Mouse (Mus musculus) spleen, adult 18-20 months (tissue): Measurements from ENCODE around the gene Znfx1.

Experiments used
- DNase-seq, 2 experiments: peaks; one replicate each; pipeline ENCODE4 v3.0.0; 2022; ENCODE audit warnings: mixed read lengths in 2 of 2

Gene Znfx1

DNA sequence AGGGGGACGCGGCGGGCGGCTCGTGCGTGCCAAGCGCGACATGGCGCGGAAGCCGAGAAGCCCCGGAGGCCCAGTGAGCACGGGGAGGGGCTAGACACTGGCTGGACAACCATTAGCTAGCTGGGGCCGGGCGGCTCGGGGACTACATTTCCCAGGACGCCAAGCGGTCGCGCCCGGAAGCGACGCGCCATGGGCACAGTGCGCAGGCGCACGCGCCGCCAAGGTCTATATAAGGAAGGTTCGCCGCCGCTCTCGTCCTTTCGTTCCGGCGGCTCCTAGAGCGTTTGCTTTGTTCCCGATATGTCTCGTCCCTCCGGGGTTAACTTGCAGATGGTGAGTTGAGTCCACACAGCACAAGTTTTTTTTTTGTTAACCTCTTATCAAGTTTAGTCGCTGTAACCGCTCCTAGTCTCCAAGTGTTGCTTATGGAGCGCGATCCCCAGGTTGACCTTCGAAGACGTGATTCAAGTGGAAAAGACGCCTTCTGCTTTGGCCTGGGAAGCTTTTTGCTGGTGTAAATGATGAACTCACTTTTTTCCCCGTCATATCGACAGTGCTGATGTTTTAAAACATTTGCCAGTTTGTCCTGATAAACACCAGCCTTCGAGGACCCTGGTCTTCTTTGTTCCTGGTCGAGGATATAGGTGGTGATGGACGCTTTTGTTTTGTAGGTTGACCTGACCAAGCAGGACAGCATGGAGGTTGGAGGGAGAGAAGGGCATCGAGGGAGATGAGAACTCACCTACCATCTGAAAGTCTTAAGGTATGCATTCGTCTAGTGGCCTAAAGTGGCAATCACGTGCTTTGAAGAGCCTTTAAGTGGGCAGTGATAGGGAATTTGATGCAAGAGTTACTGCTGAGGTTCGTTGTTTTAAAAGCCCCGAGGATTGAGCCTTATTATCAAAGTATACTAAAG lies at the start of gene Znfx1:
Gene Znfx1 (minus strand): TSS at position 51 of the 916 bp plus-strand sequence.
- peak; percentile 93 to 97 for DNase-seq

DNA sequence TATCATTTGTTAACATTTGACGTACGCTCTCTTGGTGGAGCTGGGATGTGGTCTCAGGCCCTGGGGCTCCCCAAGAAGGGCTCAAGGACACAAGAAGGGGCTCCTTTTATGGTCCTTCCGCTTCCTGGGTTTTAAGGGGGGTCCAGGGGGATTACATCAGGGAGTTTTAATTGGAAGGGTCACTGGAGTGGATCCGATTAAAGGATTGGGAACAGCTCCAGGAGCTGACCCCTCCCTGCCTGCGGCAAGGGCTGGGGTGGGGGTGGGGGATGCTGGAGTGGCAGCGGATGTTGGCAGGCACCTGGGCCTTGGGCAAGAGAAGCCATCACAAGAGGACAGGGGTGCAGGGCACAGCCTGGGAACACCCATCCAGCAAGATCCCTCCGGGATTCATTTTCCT lies 49.4 kb upstream of the Znfx1 start:
- no peak for DNase-seq

DNA sequence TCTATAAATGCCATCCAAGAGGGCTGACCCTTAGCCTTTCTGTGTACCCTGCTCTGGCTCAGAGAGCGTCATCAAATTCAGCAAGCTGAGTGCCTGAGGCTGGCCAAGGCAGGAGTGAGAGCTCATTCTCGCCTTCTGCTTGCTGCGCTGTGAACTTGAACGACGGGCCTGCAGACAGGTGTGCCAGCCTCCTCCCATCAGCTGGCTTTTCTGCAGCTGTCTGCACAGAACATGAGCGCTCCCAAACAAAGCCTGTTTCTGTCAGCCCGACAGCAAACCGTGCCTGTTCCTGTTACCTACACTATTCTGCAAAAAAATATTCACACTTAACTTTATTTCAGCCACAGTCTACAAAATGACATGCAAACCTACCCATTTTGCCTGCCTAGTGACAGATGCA lies 46.7 kb upstream of the Znfx1 start:
- no peak for DNase-seq

DNA sequence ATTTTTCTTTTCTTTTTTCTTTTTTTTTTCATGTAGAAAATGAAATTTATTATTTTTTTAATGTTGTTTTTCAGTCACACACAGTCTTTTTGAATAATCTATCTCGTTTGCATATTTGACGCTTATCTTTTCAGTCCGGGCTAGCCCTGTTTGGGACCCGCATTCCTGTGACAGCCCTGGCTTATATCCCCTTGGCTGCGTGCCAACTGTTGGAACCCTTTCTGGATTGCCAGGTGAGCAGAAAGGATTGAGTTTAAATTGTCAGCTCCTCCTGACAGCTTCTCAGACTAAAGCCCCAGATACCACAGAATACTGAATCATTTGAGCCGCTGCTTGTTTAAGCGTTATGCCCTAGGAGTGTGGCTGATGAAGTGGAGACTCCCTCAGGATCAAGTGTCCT lies 40.7 kb upstream of the Znfx1 start:
- DNase-seq = no peak

DNA sequence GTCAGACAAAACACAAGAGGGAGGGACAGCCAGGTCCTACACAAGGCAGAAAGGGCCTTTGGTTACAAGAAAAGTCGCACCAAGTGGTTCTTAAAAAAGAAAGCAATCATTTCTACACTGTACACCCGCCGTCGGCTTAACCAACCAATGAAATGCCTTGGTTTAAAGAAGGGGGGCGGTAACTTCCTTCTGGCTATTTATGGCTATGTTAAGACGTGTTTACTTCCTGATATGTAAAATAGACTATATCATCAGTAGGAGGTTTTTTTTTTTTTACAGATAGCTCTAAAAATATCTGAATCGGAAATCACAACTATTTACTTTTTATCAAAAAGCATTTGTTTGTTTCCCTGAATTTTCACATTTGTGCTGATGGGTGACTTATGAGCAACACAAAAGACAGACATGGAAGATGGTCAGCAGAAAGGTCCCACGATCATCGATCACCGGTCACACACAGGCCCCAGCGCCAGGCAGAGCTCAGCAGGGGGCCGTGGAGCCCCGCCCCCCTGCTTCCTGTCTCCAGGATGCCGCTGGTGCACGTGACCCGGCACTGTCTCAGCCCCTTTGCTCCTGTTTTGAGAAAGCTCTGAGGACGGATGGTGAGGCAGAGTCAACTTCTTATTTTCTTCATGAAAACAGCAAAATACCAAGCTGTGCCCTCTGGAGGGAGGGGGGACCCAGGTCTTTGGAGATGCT lies 39.1 kb upstream of the Znfx1 start:
- DNase-seq = peak; percentile 73 to 80

DNA sequence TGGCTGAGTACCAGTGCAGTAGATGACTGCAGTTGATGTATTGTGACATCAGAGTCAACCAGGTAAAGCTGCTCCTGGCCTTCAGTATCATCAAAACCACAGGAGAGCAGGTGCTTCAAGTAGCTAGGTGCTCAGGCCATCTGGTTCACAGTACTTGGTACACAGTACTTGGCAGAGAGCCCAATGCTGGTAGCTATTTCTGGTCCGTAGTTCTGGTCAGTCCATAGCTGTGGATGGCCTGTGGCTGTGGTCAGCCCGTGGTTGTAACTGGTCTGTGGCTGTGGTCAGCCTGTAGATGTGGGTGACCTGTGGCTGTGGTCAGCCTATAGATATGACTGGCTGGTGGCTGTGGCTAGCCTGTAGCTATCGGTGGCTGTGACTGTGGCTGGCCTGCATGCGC lies 31.9 kb upstream of the Znfx1 start:
- DNase-seq = no peak

DNA sequence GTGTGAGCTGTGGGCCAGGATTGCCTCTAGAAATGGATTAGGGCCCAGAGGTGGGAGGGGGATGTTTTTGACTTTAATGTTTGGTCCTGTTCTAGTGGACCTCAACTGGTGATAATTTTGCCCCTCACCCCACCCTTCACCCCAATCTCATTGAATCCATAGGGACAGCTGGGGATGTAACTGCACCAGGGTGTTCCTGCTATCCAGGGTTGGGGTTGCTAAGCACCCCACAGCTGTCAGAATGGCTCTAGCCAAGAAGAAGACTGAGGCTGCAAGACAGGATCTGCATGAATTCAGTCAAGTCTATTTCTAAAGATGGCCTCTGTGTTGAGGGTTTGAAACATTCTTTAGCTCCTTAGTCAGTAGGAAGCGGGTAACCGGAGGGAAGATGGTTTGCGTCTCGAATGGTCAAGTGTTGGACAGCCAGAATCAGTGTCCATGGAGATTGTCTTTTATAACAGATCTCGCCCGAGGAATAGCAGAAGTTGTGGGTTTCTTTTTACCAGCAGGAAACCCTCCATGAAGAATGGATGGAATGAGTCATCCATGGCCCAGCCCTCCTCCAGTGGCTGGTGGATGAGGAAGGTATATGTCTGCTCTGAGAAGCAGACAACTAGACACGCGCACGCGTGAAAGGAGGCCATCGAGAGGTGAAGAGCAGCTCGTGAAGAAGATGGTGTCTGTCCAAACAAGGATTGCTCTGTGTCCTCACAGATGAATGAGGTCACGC lies 30.5 kb upstream of the Znfx1 start:
- DNase-seq = no peak

DNA sequence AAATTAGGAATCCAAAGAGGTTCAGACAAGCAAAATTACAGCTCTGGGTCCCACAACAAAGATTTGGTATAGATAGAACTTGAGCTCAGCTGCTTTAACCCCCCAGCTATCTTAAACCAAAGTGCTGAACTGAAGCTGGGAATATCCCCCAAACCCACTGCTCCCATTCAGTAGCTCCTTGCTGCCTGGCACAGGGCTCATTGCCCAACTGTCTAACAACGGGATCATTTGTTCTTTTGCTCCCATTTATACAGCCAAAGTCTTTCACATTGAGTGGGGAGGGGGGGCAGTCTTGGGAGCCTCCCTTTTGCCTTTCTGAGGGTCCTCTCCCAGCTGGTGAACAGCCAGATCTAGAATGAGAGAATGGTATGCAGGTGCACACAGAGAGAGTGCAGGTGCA lies 27.5 kb upstream of the Znfx1 start:
- DNase-seq = no peak

DNA sequence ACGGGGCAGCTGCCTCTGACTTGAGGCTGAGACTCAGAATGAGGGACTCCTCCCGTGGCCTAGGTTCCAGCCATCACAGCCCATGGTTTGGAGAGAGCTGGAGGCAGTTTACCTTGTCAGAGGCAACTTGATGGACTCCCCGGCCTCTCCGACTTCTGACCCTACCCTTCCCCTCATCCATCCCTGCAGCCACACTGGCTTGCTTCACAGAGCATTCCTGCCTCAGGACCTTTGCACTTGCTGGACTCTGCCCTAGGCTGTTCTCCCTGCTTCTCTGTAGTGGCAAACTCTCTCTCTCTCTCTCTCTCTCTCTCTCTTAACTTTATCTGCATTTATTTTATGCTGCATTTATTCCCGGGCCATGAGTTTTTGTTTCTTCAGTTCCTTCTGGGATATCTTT lies 24.0 kb upstream of the Znfx1 start:
- DNase-seq = no peak

DNA sequence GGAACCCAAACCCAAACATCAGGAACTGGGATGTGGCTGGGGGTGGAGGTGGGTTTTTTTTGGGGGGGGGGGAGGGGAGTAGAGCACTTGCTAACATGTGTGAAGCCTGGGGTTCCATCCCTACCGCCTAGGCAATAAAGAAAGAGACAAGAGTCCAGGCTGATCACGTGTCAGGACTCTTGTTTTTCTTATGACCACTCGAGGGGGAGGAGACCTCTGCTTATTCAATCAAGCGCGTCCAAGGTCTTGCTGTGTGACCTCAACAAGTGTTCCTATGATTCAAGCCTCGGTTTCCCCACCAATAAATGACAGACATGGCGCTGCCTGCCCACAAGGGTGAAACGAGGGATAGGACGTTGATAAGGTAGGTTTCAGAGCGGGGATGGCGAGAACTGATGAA lies 23.3 kb upstream of the Znfx1 start:
- DNase-seq = no peak

DNA sequence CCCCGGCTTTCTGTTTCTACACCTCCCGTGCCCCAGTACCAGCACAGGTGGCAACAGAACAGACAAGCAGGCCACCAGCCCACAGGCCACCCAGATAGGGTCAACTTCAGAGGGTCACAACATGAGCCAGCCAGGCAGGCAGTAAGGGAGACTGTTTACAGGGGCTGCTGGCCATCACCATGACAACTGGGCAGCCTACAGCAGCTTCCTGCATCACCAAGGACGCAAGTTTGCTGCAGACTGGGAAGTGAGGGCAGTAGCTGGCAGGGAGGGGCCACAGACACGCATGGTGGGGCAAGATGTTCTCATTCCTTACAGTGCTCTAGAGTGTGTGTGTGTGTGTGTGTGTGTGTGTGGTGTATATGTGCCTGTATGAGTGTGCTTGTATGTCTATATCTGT lies 18.8 kb upstream of the Znfx1 start:
- peak; percentile 48 to 53 for DNase-seq

DNA sequence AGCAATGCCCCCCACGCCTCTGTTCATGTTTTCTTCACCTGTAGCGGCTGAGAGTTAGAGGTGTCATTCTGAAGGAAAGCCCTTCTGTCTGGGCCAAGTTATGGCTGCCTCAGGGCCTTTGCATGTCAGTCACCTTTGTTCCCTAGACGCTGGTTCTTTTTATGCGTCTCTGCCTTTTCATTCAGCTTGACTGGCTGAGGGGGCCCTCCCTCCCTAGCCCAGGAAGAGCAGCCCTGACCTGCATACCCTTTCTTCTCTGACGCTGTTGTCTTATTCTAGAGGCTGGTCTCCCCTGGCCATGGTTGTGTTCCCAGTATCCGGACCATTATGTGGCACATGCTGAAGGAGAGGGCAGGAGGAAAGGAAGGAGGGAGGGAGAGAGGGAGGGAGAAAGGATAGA lies 18.3 kb upstream of the Znfx1 start:
- no peak for DNase-seq

DNA sequence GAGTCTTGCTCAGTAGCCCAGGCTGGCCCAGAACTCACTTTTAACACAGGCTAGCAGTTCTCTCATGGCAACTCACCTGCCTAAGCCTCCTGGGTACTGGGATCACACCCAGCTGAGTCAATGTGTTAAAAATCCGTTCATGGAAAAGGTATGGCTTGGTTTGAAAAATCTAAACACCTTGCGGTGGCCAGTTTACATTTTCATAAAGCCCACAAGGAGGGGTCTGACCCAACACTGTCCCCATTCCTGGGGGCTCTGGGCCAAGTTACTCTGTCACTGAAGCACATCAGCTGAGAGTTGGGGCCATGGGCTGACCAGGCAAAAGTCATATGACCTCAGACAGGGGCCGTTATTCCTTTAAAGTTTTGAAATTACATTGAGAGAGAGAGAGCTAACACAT lies 17.6 kb upstream of the Znfx1 start:
- DNase-seq = no peak

DNA sequence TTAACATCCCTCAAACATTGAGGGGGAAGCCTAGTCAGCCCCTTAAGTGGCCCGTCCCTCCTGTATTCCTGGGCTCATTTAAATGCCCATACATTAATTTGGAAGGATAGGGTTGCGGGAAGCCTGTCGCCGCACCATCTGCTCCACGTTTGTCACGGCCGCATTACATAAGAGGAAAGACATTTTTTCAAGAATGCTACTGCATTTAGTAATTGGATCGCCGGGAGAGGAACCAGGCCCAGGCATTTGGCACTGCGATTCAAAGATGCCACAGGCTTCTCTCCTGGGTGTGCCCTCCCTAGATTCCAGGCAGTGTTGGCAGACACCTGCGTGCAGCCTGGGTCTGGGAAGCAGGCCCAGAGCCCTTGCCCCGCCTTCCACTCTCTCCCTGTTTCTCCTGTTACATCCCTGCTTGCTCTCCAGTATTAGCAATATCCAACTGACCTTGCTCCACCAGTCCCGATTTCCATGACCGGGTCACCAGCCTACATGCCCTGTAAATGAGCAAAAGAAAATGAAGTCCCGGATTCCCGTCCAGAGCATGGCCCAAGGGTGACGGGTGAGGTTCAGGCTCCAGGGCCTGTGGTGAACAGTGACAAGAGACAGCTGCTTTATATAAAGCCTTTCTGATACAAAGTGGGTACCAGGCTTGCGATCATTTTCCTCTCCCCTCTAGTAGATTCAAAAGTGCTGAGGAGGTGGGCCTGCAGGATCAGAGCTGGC lies 16.9 kb upstream of the Znfx1 start:
- DNase-seq = no peak

DNA sequence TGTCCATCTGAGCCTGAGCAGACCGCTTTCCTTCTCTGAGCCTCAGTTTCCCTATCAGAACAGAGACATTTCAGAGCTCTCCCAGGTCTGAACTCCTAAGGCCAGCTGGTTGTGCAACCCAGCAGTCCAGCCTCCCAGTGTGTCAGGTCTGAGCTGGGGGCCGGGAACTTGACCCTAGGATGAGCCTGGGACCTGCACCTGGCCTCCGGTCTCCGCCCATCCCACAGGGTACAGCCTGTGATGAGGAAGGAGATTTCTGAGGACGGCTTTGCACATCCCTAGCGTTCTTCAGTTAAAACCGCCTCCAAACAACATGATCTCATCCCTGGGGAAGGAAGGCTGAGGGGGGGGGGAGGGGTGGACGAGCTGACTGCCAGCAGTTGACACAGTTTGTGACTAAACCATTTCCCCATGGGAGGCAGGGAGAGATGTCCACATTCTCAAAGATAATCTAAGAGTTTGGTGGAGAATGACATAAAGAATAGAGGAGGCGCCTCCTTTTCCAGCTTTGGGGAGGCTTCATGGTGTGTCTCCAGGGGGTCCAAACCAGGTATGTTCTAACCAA lies 16.2 kb upstream of the Znfx1 start:
- no peak for DNase-seq

DNA sequence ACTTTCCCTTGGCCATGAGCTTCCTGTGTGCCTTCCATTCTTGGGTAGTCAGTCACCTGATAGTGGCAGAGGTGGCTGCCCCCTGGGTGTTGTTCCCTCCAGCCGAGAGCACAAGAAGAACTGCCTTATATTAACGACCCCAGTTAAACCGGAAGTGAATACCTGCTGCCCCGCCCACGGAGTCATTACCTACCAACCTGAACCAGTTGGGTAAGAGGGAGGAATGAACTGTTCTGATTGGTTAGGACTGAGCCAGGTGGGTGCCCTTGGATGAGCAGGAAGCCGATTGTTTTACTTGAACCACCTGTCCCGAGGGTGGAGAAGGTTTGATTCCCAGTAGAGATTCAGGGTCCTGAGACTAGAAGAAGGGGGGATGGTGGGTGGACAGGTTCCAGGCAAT lies 15.7 kb upstream of the Znfx1 start:
- no peak for DNase-seq

DNA sequence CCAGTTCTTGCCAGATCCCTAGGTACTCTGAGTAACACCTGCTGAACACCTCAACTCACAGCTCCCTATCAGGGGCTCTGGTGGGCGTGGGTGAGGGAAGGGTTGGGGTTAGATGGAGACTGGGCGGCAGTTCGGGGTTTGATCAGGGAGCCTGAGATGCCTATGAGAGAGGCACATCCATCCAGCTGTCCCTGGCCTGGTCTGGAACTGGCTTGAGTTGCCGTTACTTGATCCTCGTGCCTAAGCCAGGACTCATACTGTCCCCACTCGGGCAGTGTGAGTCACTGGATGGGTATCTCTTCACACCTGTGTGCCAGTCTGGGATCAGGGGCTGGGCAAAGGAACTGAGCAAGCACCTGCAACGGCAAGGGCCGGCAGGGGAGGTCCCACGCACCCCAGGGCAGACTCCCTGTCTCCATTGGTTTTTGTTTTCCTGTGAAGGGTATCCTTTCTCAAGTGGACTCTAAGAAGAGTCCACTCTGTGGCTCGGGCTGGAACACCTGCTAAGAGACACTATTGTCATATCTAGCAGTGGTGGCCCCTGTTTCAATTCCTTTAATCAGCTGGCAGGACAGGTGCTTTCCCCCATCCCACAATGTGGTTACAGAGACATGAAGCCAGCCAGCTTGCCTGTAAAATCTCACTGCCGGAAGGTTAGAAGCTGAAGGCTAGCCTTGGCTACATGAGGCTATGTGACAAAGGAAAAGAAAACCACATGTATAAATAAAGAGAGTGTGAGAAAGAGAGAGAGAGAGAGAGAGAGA lies 14.6 kb upstream of the Znfx1 start:
- DNase-seq = no peak

DNA sequence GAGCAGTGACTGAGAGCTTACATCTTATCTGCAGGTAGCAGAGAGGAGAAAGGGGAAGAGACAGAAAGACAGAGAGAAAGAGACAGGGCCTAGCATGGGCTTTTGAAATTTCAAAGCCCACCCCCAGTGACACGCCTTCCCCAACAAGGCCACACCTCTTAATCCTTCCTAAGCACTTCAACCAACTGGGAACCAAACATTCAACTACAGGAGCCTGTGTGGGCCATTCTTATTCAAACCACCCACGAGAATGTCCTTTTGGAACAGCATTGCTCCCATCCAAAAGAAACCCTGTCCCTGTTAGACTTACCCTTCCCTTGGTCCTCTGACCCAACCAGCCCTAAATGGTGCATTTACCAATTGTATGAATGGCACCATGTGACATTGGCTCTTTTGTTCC lies 13.9 kb upstream of the Znfx1 start:
- no peak for DNase-seq

DNA sequence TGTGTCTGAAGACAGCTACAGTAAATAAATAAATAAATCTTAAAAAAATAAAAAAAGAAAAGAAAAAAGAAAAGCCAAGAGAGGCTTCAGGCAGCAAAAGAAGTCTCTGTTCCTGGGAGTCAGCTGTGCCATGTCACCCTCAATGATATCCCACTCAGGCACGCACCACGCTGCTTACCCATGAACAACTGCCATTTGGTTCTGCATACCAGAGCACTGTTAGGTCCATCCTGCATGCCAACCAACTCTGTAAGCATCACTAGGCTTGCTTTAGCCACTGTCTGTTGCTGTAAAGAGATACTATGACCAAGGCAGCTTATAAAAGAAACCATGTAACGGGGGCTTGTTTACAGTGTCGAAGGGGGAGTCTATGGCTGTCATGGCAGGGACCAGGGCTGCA lies 13.5 kb upstream of the Znfx1 start:
- no peak for DNase-seq

DNA sequence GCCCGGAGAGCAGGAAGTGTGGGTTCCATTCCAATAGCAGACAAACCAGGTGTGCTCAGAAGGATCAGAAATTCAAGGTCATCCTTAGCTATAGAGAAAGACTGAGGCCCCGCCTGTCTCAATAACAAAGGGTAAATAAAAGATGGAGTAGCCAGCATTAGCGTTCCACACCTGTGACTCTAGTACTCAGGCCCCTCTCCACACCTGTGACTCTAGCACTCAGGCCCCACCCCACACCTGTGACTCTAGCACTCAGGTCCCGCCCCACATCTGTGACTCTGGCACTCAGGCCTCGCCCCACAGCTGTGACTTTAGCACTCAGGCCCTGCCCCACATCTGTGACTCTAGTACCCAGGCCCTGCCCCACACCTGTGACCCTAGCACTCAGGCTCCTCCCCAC lies 11.8 kb upstream of the Znfx1 start:
- DNase-seq = no peak

DNA sequence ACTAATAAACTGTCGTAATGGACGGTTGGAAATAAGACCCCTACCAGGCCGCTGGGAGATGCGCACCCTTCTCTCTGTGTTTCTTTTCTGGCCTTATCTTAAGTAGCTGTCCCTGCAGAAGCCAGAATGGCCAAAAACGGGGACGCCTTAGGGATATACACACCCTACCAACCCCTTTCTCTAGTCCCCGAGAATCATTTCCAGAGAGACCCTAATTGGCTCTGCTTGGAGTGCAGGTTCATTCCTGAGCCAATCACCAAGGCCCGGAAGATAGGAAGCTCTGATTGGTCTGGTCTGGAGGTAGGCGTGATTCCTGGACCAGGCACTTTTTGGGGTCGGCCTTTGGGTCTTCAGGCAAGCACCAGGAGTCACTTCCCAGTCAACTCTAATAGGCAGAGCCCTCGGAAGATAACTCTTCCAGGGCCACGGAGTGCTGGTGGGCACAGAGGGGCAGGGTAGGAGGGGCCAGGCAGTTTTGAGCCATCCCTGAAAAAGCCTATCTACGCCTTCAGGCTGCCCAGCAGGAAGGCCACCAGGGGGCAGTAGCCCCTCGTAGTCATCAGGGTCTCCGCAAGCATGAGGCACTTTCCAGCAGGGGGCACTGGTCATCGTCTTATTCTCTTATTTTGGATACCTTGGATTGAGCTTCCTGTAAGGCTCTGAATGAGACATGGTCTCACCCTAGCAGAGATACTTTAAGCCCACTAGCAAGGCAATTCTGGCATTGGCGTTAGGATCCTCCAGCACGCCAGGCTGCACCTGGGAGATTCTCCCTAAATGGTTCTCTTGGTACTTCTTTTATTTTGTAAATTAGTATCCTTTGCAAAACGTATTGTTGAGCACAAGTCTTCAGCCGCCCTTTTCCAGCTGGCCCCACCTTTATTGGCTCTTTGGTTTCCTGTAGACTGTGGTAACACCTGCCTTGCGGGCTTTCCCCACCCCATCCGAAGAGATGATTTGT lies 9.1 kb upstream of the Znfx1 start:
- DNase-seq = peak; percentile 75 to 93
